Mouse (Mus musculus) intestine, embryonic 15.5 days (tissue): ENCODE results near the gene Rimbp3. TPM values are rescaled to one million over a fixed set of nuclear protein-coding genes. Genes with fewer than 3 reads are reported as not detected.

Experiments
- polyA plus RNA-seq: library from polyadenylated mRNA; unstranded; fragments of >200 nt; fragmentation: Nextera tagmentation; extraction: Ambion mirVana; gene quantifications from 2 replicates; pipeline ENCODE4 v1.2.1, GENCODE M21; 2015

The Rimbp3 gene
- polyA plus RNA-seq, 1 experiment from 2014 or later, result 0.67 TPM

Other genes starting within 250 kb of the Rimbp3 start
- 149 and 158 TPM in 2 replicates for gene Mapk1, start 225.2 kb upstream of the Rimbp3 start, polyA plus RNA-seq
- gene Ypel1, start 138.9 kb upstream of the Rimbp3 start, polyA plus RNA-seq, result 13.7 and 17.1 TPM in 2 replicates
- 121 and 129 TPM in 2 replicates for gene Ppil2, start 97.3 kb upstream of the Rimbp3 start, polyA plus RNA-seq
- 34.5 and 39.0 TPM in 2 replicates for gene 2610318N02Rik, start 83.4 kb upstream of the Rimbp3 start, polyA plus RNA-seq
- gene Sdf2l1, start 76.2 kb upstream of the Rimbp3 start, polyA plus RNA-seq, result 134 and 192 TPM in 2 replicates
- 33.5 and 35.1 TPM in 2 replicates for gene Ydjc, start 64.0 kb upstream of the Rimbp3 start, polyA plus RNA-seq
- gene Ccdc116, start 61.4 kb upstream of the Rimbp3 start, polyA plus RNA-seq, result 1.9 and 2.3 TPM in 2 replicates
- gene Ube2l3, start 6.0 kb upstream of the Rimbp3 start, polyA plus RNA-seq, result 352 and 386 TPM in 2 replicates
- 5.8 and 6.0 TPM in 2 replicates for gene Hic2, start 25.0 kb downstream of the Rimbp3 start, polyA plus RNA-seq
- gene Tmem191c, start 67.5 kb downstream of the Rimbp3 start, polyA plus RNA-seq, result 12.7 and 17.6 TPM in 2 replicates
- gene Serpind1, start 122.8 kb downstream of the Rimbp3 start, polyA plus RNA-seq, result 3.1 and 4.2 TPM in 2 replicates
- gene Snap29, start 197.4 kb downstream of the Rimbp3 start, polyA plus RNA-seq, result 13.5 and 14.4 TPM in 2 replicates
- 25.9 and 30.1 TPM in 2 replicates for gene Pi4ka, start 197.7 kb downstream of the Rimbp3 start, polyA plus RNA-seq
- gene Crkl, start 243.4 kb downstream of the Rimbp3 start, polyA plus RNA-seq, result 53.3 and 57.8 TPM in 2 replicates